Mouse (Mus musculus): ENCODE data around the gene Spata32. TPM values are rescaled to one million over a fixed set of nuclear protein-coding genes. Genes with fewer than 3 reads are reported as not detected.

Spata32 gene
- polyA plus RNA-seq, 1 experiment from 2014 or later, result not detected

GRCm38 (mm10) chr11:103264427-103265005 lies 46.3 kb upstream of the Spata32 start:
- peak overlapping the region; percentile 56 for H3K4me2 ChIP-seq (ENCODE audit: low read depth, low read length)
- H3K27me3 ChIP-seq (ENCODE audit: insufficient read depth, low read length), result no peaks in the 10 kb centered on the region
- H3K9ac ChIP-seq (replicated peaks), result 0 out of 2 replicates have a peak overlapping the region, but pooled peaks have one; percentile 16
- peaks cover 28% of the 10 kb centered on the region for H3K4me1 ChIP-seq (ENCODE audit: insufficient read depth)
- peak overlapping the region; percentile 46 for H3K27ac ChIP-seq (ENCODE audit: low read depth)
- H3K4me3 ChIP-seq (ENCODE audit: low read depth, low read length), result peak overlapping the region; percentile 21; the same call in 1 of the 2 replicates
- no peak for TF ChIP-seq CTCF (IDR thresholded peaks at IDR 0.05; ENCODE audit: low read depth)
- TF ChIP-seq EP300 (IDR thresholded peaks at IDR 0.05; ENCODE audit: low read depth), result no peak
- 65% methylated on average over 20 of the region's 20 CpGs for WGBS (ENCODE audit: insufficient replicate concordance)
- DNase-seq (no peak), ATAC-seq (no peak)
- H3K9me3 ChIP-seq (ENCODE audit: low read length), result no peaks in the 10 kb centered on the region
- H3K36me3 ChIP-seq (replicated peaks; ENCODE audit: insufficient read depth, low read length), result no peaks in the 10 kb centered on the region

- Histone ChIP-seq H3K36me3 (replicated peaks; ENCODE audit: insufficient read depth, low read length) (no peaks in the 10 kb centered on the region), H3K27ac (ENCODE audit: low read depth) (peak overlapping the region; percentile 20; the same call in 1 of the 2 replicates), H3K27me3 (ENCODE audit: insufficient read depth, low read length) (no peaks in the 10 kb centered on the region), H3K9me3 (ENCODE audit: low read length) (no peaks in the 10 kb centered on the region), H3K4me1 (ENCODE audit: insufficient read depth) (peaks cover 32% of the 10 kb centered on the region), H3K9ac (replicated peaks) (no peak overlapping the region), H3K4me3 (ENCODE audit: low read depth, low read length) (no peak overlapping the region), H3K4me2 (ENCODE audit: low read depth, low read length) (peak overlapping the region; percentile 4; the same call in 1 of the 2 replicates)
- TF ChIP-seq CTCF (IDR thresholded peaks at IDR 0.05; ENCODE audit: low read depth), result no peak
- no peak for TF ChIP-seq EP300 (IDR thresholded peaks at IDR 0.05; ENCODE audit: low read depth)
- WGBS (ENCODE audit: insufficient replicate concordance), result 46% methylated on average over 10 of the region's 10 CpGs
- ATAC-seq (no peak), DNase-seq (no peak)
Measured at GRCm38 (mm10) chr11:103263551-103263950, 45.3 kb upstream of the Spata32 start.

- peaks cover 32% of the 10 kb centered on the region for H3K4me1 ChIP-seq (ENCODE audit: insufficient read depth)
- H3K27me3 ChIP-seq (ENCODE audit: insufficient read depth, low read length), result no peaks in the 10 kb centered on the region
- no peaks in the 10 kb centered on the region for H3K36me3 ChIP-seq (replicated peaks; ENCODE audit: insufficient read depth, low read length)
- H3K4me3 ChIP-seq (ENCODE audit: low read depth, low read length), result peak overlapping the region; percentile 17
- ATAC-seq (no peak), DNase-seq (peak; percentile 29)
- TF ChIP-seq CTCF (IDR thresholded peaks at IDR 0.05; ENCODE audit: low read depth), result no peak
- no peak for TF ChIP-seq EP300 (IDR thresholded peaks at IDR 0.05; ENCODE audit: low read depth)
- H3K27ac ChIP-seq (ENCODE audit: low read depth), result peak overlapping the region; percentile 76
- no peaks in the 10 kb centered on the region for H3K9me3 ChIP-seq (ENCODE audit: low read length)
- peak overlapping the region; percentile 61 for H3K4me2 ChIP-seq (ENCODE audit: low read depth, low read length)
- 35% methylated on average over 20 of the region's 20 CpGs for WGBS (ENCODE audit: insufficient replicate concordance)
- peak overlapping the region; percentile 50; the same call in 1 of the 2 replicates for H3K9ac ChIP-seq (replicated peaks)
Measured at GRCm38 (mm10) chr11:103262412-103263267, 44.4 kb upstream of the Spata32 start.

GRCm38 (mm10) chr11:103261671-103262411 lies 43.6 kb upstream of the Spata32 start:
- ATAC-seq (no peak), DNase-seq (no peak)
- Histone ChIP-seq H3K4me3 (ENCODE audit: low read depth, low read length) (peak overlapping the region; percentile 17; the same call in 1 of the 2 replicates), H3K4me1 (ENCODE audit: insufficient read depth) (peaks cover 36% of the 10 kb centered on the region), H3K36me3 (replicated peaks; ENCODE audit: insufficient read depth, low read length) (no peaks in the 10 kb centered on the region), H3K4me2 (ENCODE audit: low read depth, low read length) (peak overlapping the region; percentile 61), H3K9me3 (ENCODE audit: low read length) (no peaks in the 10 kb centered on the region), H3K27ac (ENCODE audit: low read depth) (peak overlapping the region; percentile 76), H3K27me3 (ENCODE audit: insufficient read depth, low read length) (no peaks in the 10 kb centered on the region), H3K9ac (replicated peaks) (peak overlapping the region; percentile 50; the same call in 1 of the 2 replicates)
- 75% methylated on average over 7 of the region's 7 CpGs for WGBS (ENCODE audit: insufficient replicate concordance)
- TF ChIP-seq EP300 (IDR thresholded peaks at IDR 0.05; ENCODE audit: low read depth) (no peak), CTCF (IDR thresholded peaks at IDR 0.05; ENCODE audit: low read depth) (no peak)

- Histone ChIP-seq H3K27me3 (ENCODE audit: insufficient read depth, low read length) (no peaks in the 10 kb centered on the region), H3K4me1 (ENCODE audit: insufficient read depth) (peaks cover 32% of the 10 kb centered on the region), H3K36me3 (replicated peaks; ENCODE audit: insufficient read depth, low read length) (no peaks in the 10 kb centered on the region), H3K9ac (replicated peaks) (no peak overlapping the region), H3K9me3 (ENCODE audit: low read length) (no peaks in the 10 kb centered on the region), H3K4me2 (ENCODE audit: low read depth, low read length) (no peak overlapping the region), H3K27ac (ENCODE audit: low read depth) (no peak overlapping the region), H3K4me3 (ENCODE audit: low read depth, low read length) (no peak overlapping the region)
- DNase-seq, result no peak
- ATAC-seq, result no peak
- TF ChIP-seq CTCF (IDR thresholded peaks at IDR 0.05; ENCODE audit: low read depth) (no peak), EP300 (IDR thresholded peaks at IDR 0.05; ENCODE audit: low read depth) (no peak)
- WGBS (ENCODE audit: insufficient replicate concordance), result 78% methylated on average over 12 of the region's 12 CpGs
Measured at GRCm38 (mm10) chr11:103260515-103261192, 42.4 kb upstream of the Spata32 start.

All from liver, postnatal 0 days (tissue).